Mouse (Mus musculus) neutrophil, adult 5-6 weeks (primary cell): ENCODE results near the gene Dmac2. TPM values are rescaled to one million over a fixed set of nuclear protein-coding genes. Genes with fewer than 3 reads are reported as not detected.

ENCODE experiments used
- total RNA-seq: library from RNA; stranded (forward); fragments of 200-1000 nt; gene quantifications from 2 replicates; pipeline ENCODE4 v1.2.3, GENCODE M21; 2017

The Dmac2 gene
- total RNA-seq, 1 experiment from 2014 or later, result 129 TPM

Other genes with a start within 250 kb of the Dmac2 start
- gene Cnfn, start 249.7 kb upstream of the Dmac2 start, total RNA-seq, result not detected in 2 replicates
- 26.2 and 29.1 TPM in 2 replicates for gene Lipe, start 220.7 kb upstream of the Dmac2 start, total RNA-seq
- gene Cxcl17, start 206.5 kb upstream of the Dmac2 start, total RNA-seq, result not detected in 2 replicates
- gene Ceacam1, start 141.8 kb upstream of the Dmac2 start, total RNA-seq, result 74.9 and 85.3 TPM in 2 replicates
- gene Ceacam2, start 79.6 kb upstream of the Dmac2 start, total RNA-seq, result not detected in 2 replicates
- not detected in 2 replicates for gene Erich4, start 3.5 kb upstream of the Dmac2 start, total RNA-seq
- gene B3gnt8, start 7.2 kb downstream of the Dmac2 start, total RNA-seq, result 31.7 and 33.4 TPM in 2 replicates
- gene Bckdha, start 39.6 kb downstream of the Dmac2 start, total RNA-seq, result 34.4 and 37.0 TPM in 2 replicates
- gene Exosc5, start 39.8 kb downstream of the Dmac2 start, total RNA-seq, result 33.1 and 40.1 TPM in 2 replicates
- gene Tmem91, start 55.8 kb downstream of the Dmac2 start, total RNA-seq, result 0.70 and 4.5 TPM in 2 replicates
- gene B9d2, start 61.4 kb downstream of the Dmac2 start, total RNA-seq, result 41.0 and 54.8 TPM in 2 replicates
- gene Tgfb1, start 67.6 kb downstream of the Dmac2 start, total RNA-seq, result 66.7 and 71.3 TPM in 2 replicates
- gene Ccdc97, start 99.7 kb downstream of the Dmac2 start, total RNA-seq, result 30.7 and 31.9 TPM in 2 replicates
- gene Hnrnpul1, start 135.3 kb downstream of the Dmac2 start, total RNA-seq, result 198 TPM in 2 replicates
- gene Axl, start 169.3 kb downstream of the Dmac2 start, total RNA-seq, result 1.1 and 2.2 TPM in 2 replicates
- 1.2 and 2.8 TPM in 2 replicates for gene Cyp2s1, start 197.5 kb downstream of the Dmac2 start, total RNA-seq